Mouse (Mus musculus): ENCODE measurements around the gene B3gat3.

GRCm38 (mm10) chr19:8965771-8966170, 45.6 kb downstream of the B3gat3 start:
- no peak for TF ChIP-seq CTCF (IDR thresholded peaks at IDR 0.05; ENCODE audit: control insufficient read depth, insufficient read depth, insufficient read length)
- TF ChIP-seq MAX (IDR thresholded peaks at IDR 0.05) = no peak
- TF ChIP-seq USF1 (IDR thresholded peaks at IDR 0.05; ENCODE audit: low read depth) = no peak
- no peak for TF ChIP-seq MYOD1 (IDR thresholded peaks at IDR 0.05; ENCODE audit: control insufficient read depth, insufficient read length, low read depth)
- TF ChIP-seq FOSL1 (IDR thresholded peaks at IDR 0.05; ENCODE audit: insufficient read depth, low read length, poor library complexity, severe bottlenecking) = no peak
